Mouse (Mus musculus): Measurements from ENCODE around the gene BC049762. TPM values are rescaled to one million over a fixed set of nuclear protein-coding genes. Genes with fewer than 3 reads are reported as not detected.

Gene BC049762
- polyA plus RNA-seq, 1 experiment from 2014 or later = 0.29 TPM

DNA sequence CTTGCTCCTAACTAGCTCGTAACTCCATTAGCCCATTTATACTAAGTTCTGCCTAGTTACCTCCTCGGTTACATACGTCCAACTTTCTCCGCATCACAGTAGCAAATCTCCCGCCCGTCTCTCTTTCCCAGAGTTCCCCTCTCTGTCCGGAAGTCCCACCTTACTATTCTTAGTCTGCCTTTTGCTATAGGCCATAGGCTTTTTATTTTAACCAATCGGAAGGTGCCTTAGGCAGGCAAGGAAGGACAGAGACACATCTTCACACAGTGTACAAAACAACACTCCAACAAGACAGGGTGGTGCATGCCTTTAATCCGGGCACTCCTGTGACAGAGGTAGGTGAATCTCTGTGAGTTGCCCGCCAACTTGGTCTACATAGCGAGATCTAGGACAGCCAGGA, 42.5 kb downstream of the BC049762 start, which contains the start of gene Gm12569:
TSS of gene Gm12569 (plus strand) at position 166 of the 400 bp plus-strand sequence.
- Histone ChIP-seq H3K9ac (replicated peaks; ENCODE audit: low read length) (no peak within 1 kb of the TSS), H3K9me3 (ENCODE audit: low read length) (no peaks in the 10 kb centered on the region), H3K27me3 (ENCODE audit: insufficient read depth, low read length) (no peaks in the 10 kb centered on the region), H3K4me3 (ENCODE audit: low read length) (no peak within 1 kb of the TSS), H3K4me1 (ENCODE audit: insufficient read depth, low read length) (no peaks in the 10 kb centered on the region), H3K27ac (ENCODE audit: low read length) (no peak within 1 kb of the TSS), H3K36me3 (ENCODE audit: insufficient read depth, low read length) (no peaks in the 10 kb centered on the region), H3K4me2 (replicated peaks; ENCODE audit: low read depth, low read length) (no peak within 1 kb of the TSS)
- WGBS = 95% methylated on average over 11 of the region's 11 CpGs
- ATAC-seq (ENCODE audit: low FRiP score, low TSS enrichment) = no peak

DNA sequence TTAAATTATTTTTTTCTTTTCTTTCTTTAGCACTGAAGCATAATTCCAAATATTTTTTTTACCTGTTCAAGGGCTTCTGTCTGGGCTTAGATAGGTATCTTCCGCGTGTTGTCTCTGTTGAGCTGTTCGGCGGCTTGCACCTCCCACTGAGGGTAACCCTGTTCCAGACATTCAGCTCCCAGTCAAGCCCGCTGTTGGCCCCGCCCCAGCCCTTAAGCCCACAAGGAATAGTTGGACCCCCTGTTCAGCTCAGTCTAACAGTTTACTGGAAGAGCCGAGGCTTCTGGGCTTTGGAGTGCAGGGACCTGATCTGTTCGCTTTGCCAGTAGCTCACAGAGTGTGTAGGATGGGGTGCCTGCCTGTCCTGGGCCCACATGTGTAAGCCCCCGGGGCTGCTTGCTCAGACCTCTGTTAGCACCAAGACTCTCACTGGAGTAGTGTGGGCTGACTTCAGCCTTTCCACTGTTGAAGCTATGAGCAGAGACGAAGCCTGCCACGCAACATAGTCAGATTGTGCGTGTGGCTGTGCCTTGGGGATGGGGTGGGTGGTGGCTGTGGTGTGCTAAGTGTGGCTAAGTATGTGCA, 43.4 kb downstream of the BC049762 start:
- no peak overlapping the region for H3K4me2 ChIP-seq (replicated peaks; ENCODE audit: low read depth, low read length)
- H3K9ac ChIP-seq (replicated peaks; ENCODE audit: low read length) = no peak overlapping the region
- no peaks in the 10 kb centered on the region for H3K4me1 ChIP-seq (ENCODE audit: insufficient read depth, low read length)
- WGBS = 84% methylated on average over 12 of the region's 12 CpGs
- H3K36me3 ChIP-seq (ENCODE audit: insufficient read depth, low read length) = no peaks in the 10 kb centered on the region
- no peaks in the 10 kb centered on the region for H3K27me3 ChIP-seq (ENCODE audit: insufficient read depth, low read length)
- H3K9me3 ChIP-seq (ENCODE audit: low read length) = no peaks in the 10 kb centered on the region
- H3K4me3 ChIP-seq (ENCODE audit: low read length) = no peak overlapping the region
- no peak for ATAC-seq (ENCODE audit: low FRiP score, low TSS enrichment)
- no peak overlapping the region for H3K27ac ChIP-seq (ENCODE audit: low read length)

DNA sequence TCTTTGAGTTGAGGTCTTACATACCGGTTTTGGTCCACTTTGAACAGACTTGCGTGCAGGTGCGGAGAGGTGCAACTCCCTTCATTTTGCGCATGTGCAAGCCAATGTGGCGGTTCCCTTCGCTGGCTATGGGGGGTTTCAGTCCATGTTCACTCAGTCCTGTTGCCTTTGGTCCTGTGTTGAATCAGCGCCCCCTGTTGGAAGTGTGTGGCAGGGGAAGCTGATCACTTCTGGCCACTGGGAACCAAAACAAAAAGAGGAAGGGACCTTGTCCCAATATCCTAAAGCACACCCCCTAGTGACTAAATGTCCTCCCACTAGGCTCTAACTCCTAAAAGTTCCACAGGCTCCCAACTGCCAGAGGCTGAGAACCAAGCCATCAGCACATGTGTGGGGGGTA, 48.8 kb downstream of the BC049762 start:
- Histone ChIP-seq H3K27me3 (ENCODE audit: insufficient read depth, low read length) (no peaks in the 10 kb centered on the region), H3K27ac (ENCODE audit: low read length) (no peak overlapping the region), H3K36me3 (ENCODE audit: insufficient read depth, low read length) (no peaks in the 10 kb centered on the region), H3K9ac (replicated peaks; ENCODE audit: low read length) (no peak overlapping the region), H3K4me1 (ENCODE audit: insufficient read depth, low read length) (no peaks in the 10 kb centered on the region), H3K4me3 (ENCODE audit: low read length) (no peak overlapping the region), H3K9me3 (ENCODE audit: low read length) (no peaks in the 10 kb centered on the region), H3K4me2 (replicated peaks; ENCODE audit: low read depth, low read length) (no peak overlapping the region)
- WGBS = 85% methylated on average over 7 of the region's 7 CpGs
- ATAC-seq (ENCODE audit: low FRiP score, low TSS enrichment) = no peak

DNA sequence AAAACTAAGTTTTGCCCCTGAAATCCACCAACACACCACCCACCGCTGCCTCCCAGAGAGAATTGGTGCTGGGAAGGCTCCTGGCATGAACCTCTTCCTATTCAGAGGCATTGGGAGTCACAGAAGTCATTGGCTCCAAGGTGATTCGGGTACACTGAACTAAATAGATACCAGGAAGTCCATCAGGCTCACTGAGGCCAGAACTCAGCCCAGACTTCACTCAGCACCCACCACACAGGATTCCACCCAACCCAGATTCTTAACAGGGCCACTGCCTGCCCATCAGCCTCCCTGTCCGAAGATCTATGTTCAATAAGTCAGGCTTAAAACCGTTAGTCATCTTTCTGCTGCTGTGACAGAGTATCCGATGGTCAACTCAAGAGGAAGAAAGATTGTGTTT, 51.4 kb downstream of the BC049762 start:
- Histone ChIP-seq H3K4me1 (ENCODE audit: insufficient read depth, low read length) (no peaks in the 10 kb centered on the region), H3K27me3 (ENCODE audit: insufficient read depth, low read length) (no peaks in the 10 kb centered on the region), H3K4me2 (replicated peaks; ENCODE audit: low read depth, low read length) (no peak overlapping the region), H3K4me3 (ENCODE audit: low read length) (no peak overlapping the region), H3K9ac (replicated peaks; ENCODE audit: low read length) (no peak overlapping the region), H3K9me3 (ENCODE audit: low read length) (no peaks in the 10 kb centered on the region), H3K36me3 (ENCODE audit: insufficient read depth, low read length) (no peaks in the 10 kb centered on the region), H3K27ac (ENCODE audit: low read length) (no peak overlapping the region)
- ATAC-seq (ENCODE audit: low FRiP score, low TSS enrichment) = no peak
- 92% methylated on average over 5 of the region's 5 CpGs for WGBS

DNA sequence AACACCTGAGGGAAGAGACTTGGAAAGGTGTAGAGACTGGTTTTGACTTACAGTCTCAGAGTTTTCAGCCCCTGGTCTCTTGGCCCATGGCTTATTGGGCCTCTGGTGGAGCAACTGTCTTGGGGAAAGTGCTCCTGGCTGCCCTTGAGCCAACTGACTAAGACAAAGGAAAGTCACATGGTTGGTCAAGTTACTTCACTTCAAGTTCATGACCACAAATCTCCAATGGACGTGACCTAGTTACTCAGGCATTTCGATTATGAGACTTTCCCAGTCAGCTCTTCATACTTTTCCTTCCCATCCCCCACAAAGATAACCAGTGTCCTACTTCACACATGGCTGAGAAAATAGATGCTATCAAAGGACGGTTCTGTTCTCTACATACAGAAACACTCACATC, 55.1 kb downstream of the BC049762 start:
- Histone ChIP-seq H3K4me3 (ENCODE audit: low read length) (no peak overlapping the region), H3K27ac (ENCODE audit: low read length) (no peak overlapping the region), H3K9ac (replicated peaks; ENCODE audit: low read length) (no peak overlapping the region), H3K27me3 (ENCODE audit: insufficient read depth, low read length) (no peaks in the 10 kb centered on the region), H3K4me2 (replicated peaks; ENCODE audit: low read depth, low read length) (no peak overlapping the region), H3K4me1 (ENCODE audit: insufficient read depth, low read length) (no peaks in the 10 kb centered on the region), H3K9me3 (ENCODE audit: low read length) (0 out of 2 replicates have a peak, but pooled peaks cover 3% of the 10 kb centered on the region), H3K36me3 (ENCODE audit: insufficient read depth, low read length) (no peaks in the 10 kb centered on the region)
- WGBS = 67% methylated on average over 3 of the region's 3 CpGs
- ATAC-seq (ENCODE audit: low FRiP score, low TSS enrichment) = no peak

Other genes with a start within 250 kb of the BC049762 start
- gene Olfr54, start 248.8 kb downstream of the BC049762 start, polyA plus RNA-seq (2015; fragmentation: Nextera tagmentation; extraction: Ambion mirVana) = not detected in 2 replicates
- gene Olfr1375, start 214.9 kb downstream of the BC049762 start, polyA plus RNA-seq (2015; fragmentation: Nextera tagmentation; extraction: Ambion mirVana) = not detected in 2 replicates
- 13.5 and 14.2 TPM in 2 replicates for gene Zfp354a, start 203.8 kb downstream of the BC049762 start, polyA plus RNA-seq (2015; fragmentation: Nextera tagmentation; extraction: Ambion mirVana)
- not detected in 2 replicates for gene Gm12569, start 42.6 kb downstream of the BC049762 start, polyA plus RNA-seq (2015; fragmentation: Nextera tagmentation; extraction: Ambion mirVana)
- gene Clk4, start 1.3 kb downstream of the BC049762 start, polyA plus RNA-seq (2015; fragmentation: Nextera tagmentation; extraction: Ambion mirVana) = 113 and 128 TPM in 2 replicates
- gene Col23a1, start 26.9 kb upstream of the BC049762 start, polyA plus RNA-seq (2015; fragmentation: Nextera tagmentation; extraction: Ambion mirVana) = 5.2 and 5.8 TPM in 2 replicates